Mouse (Mus musculus): ENCODE results near the gene Nasp. TPM values are rescaled to one million over a fixed set of nuclear protein-coding genes. Genes with fewer than 3 reads are reported as not detected.

Gene Nasp
- polyA plus RNA-seq, 1 experiment from 2014 or later = 47.9 TPM

- Histone ChIP-seq H3K79me2 (ENCODE audit: inconsistent target) (peaks cover 76% of the 10 kb centered on the region), H3K27ac (peak overlapping the region; percentile 98), H3K36me3 (ENCODE audit: inconsistent target) (no peaks in the 10 kb centered on the region), H3K4me3 (ENCODE audit: inconsistent target) (peak overlapping the region; percentile 76)
- 8% methylated on average over 6 of the region's 6 CpGs for whole genome bisulfite sequencing (ENCODE audit: missing documents)
These were observed 24.0 kb upstream of the Nasp start for GRCm38 (mm10) chr4:116651797-116652135.

GRCm38 (mm10) chr4:116650924-116651796 lies 23.4 kb upstream of the Nasp start, which contains the start of gene Akr1a1:
Gene Akr1a1, minus strand, starts transcription at chr4:116651680.
- H3K27ac ChIP-seq = peak within 1 kb of the TSS; percentile 98
- H3K4me3 ChIP-seq (ENCODE audit: inconsistent target) = peak within 1 kb of the TSS; percentile 76
- no peaks in the 10 kb centered on the region for H3K36me3 ChIP-seq (ENCODE audit: inconsistent target)
- H3K79me2 ChIP-seq (ENCODE audit: inconsistent target) = peaks cover 82% of the 10 kb centered on the region
- 1% methylated on average over 36 of the region's 39 CpGs for WGBS (ENCODE audit: missing documents)

DNA sequence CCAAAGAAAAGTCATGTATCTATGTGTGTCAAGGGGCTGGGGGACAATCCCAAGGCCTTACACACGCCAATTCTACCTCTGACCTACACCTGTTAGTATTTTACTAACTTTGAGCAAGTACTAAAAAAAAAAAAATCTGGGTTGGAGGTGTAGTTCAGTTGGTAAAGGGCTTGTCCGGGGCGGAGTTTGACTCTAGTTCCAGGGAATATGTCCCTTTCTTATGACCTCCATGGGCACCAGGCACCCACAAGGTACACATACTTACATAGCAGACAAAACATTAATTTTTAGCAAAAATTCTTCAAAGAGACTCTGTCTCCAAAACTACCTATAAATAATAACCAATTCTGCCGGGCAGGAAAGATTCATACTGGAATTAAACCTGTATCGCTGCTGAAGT lies 22.6 kb upstream of the Nasp start:
- Histone ChIP-seq H3K4me3 (ENCODE audit: inconsistent target) (peak overlapping the region; percentile 76), H3K27ac (peak overlapping the region; percentile 98), H3K79me2 (ENCODE audit: inconsistent target) (peaks cover 90% of the 10 kb centered on the region), H3K36me3 (ENCODE audit: inconsistent target) (peaks cover 7% of the 10 kb centered on the region; the same call in 1 of the 2 replicates)
- WGBS (ENCODE audit: missing documents) = 29% methylated on average over 4 of the region's 5 CpGs

- Histone ChIP-seq H3K36me3 (ENCODE audit: inconsistent target) (peaks cover 16% of the 10 kb centered on the region; the same call in 1 of the 2 replicates), H3K79me2 (ENCODE audit: inconsistent target) (peaks cover 99% of the 10 kb centered on the region), H3K27ac (peak overlapping the region; percentile 98), H3K4me3 (ENCODE audit: inconsistent target) (peak overlapping the region; percentile 76)
- WGBS (ENCODE audit: missing documents) = 92% methylated on average over 2 of the region's 2 CpGs
These were observed 21.7 kb upstream of the Nasp start for GRCm38 (mm10) chr4:116649411-116649810.

- peaks cover 100% of the 10 kb centered on the region for H3K79me2 ChIP-seq (ENCODE audit: inconsistent target)
- H3K27ac ChIP-seq = peak overlapping the region; percentile 98
- no peak overlapping the region for H3K4me3 ChIP-seq (ENCODE audit: inconsistent target)
- WGBS (ENCODE audit: missing documents) = 97% methylated on average over 7 of the region's 7 CpGs
- peaks cover 50% of the 10 kb centered on the region for H3K36me3 ChIP-seq (ENCODE audit: inconsistent target)
These were observed 17.9 kb upstream of the Nasp start for GRCm38 (mm10) chr4:116645624-116646023.

- H3K79me2 ChIP-seq (ENCODE audit: inconsistent target) = peaks cover 100% of the 10 kb centered on the region
- H3K36me3 ChIP-seq (ENCODE audit: inconsistent target) = peaks cover 63% of the 10 kb centered on the region
- no peak overlapping the region for H3K4me3 ChIP-seq (ENCODE audit: inconsistent target)
- H3K27ac ChIP-seq = no peak overlapping the region
- WGBS (ENCODE audit: missing documents) = 64% methylated on average over 6 of the region's 6 CpGs
These were observed 16.6 kb upstream of the Nasp start for GRCm38 (mm10) chr4:116644326-116644725.

DNA sequence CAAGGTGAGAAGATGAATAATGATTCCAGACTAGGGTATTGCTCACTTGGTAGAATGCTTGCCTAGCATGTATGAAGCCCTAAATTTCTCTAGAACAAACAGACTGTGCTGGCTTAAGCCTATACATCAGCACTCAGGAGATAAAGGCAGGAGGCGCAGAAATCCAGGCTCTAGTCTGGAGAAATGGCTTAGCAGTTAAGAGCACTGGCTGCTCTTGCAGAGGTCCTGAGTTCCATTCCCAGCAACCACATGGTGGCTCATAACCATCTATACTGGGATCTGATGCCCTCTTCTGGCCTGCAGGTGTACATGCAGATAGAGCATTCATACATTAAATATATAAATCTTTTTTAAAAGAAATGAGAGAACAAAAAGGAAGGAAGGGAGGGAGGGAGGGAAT lies 14.3 kb upstream of the Nasp start:
- WGBS (ENCODE audit: missing documents) = 100% methylated on average over 1 of the region's 1 CpGs
- H3K4me3 ChIP-seq (ENCODE audit: inconsistent target) = no peak overlapping the region
- peaks cover 82% of the 10 kb centered on the region for H3K36me3 ChIP-seq (ENCODE audit: inconsistent target)
- no peak overlapping the region for H3K27ac ChIP-seq
- H3K79me2 ChIP-seq (ENCODE audit: inconsistent target) = peaks cover 77% of the 10 kb centered on the region

- Histone ChIP-seq H3K79me2 (ENCODE audit: inconsistent target) (peaks cover 45% of the 10 kb centered on the region), H3K36me3 (ENCODE audit: inconsistent target) (peaks cover 85% of the 10 kb centered on the region), H3K4me3 (ENCODE audit: inconsistent target) (no peak overlapping the region), H3K27ac (no peak overlapping the region)
- 97% methylated on average over 6 of the region's 6 CpGs for WGBS (ENCODE audit: missing documents)
These were observed 11.1 kb upstream of the Nasp start for GRCm38 (mm10) chr4:116638821-116639220.

DNA sequence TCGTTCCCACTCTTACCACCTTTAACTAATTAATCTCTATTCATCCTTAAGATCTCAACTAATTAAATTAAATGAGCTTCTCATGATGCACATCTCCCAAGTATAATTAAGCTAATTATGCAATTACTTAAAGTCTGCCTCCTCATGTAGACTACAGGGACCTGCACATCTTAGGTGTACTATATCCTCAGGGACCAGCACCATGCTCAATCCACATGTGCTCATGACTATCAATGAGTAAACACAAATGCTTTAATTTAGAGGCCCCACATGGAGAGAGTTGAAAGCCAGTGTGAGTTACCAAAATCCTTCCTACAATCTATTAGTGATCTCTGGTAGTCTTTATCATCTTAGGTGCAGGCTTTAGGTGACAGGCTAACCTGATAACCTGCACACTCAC lies 7.5 kb upstream of the Nasp start:
- Histone ChIP-seq H3K27ac (no peak overlapping the region), H3K36me3 (ENCODE audit: inconsistent target) (peaks cover 52% of the 10 kb centered on the region), H3K4me3 (ENCODE audit: inconsistent target) (no peak overlapping the region), H3K79me2 (ENCODE audit: inconsistent target) (peaks cover 8% of the 10 kb centered on the region; the same call in 1 of the 2 replicates)
- 100% methylated on average over 1 of the region's 1 CpGs for WGBS (ENCODE audit: missing documents)

GRCm38 (mm10) chr4:116627359-116627716 lies 403 bp downstream of the Nasp start:
- Histone ChIP-seq H3K79me2 (ENCODE audit: inconsistent target) (peaks cover 43% of the 10 kb centered on the region), H3K4me3 (ENCODE audit: inconsistent target) (peak overlapping the region; percentile 80), H3K27ac (peak overlapping the region; percentile 61), H3K36me3 (ENCODE audit: inconsistent target) (no peaks in the 10 kb centered on the region)
- 0% methylated on average over 13 of the region's 13 CpGs for WGBS (ENCODE audit: missing documents)

DNA sequence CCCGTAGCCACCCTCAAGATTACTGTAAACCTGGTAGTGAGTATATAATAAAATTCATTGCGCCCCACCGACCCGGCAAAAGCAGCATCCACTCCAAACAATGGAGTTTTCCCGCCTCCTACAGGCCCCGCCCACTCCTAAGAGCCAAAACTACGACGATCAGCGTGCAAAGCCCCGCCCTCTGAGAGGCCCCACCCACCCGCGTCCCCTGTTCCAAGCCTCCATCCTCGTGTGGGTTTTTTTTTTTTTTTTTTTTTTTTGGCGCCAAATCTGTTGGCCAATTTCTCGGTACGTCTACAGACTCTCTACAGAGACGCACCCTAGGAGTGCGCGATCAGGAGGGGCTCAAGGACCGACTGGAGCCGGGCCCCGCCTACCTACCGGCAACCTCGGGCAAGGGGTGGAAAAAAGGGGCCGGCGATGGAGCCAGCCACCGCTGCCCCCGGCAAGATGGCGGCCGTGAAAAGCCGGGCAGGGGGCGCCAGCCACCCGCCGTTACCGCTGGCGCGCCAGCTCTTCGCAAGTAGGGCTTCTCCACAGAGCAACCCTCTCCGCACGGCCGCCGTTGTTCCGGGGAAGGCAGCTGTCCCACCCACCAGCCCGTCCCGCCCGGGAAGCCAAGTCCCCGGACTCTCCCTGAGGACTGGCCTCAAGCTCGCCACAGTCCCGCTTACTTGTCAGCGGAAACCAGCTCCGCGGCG lies 933 bp downstream of the Nasp start:
- under 1% methylated on average over 49 of the region's 53 CpGs for WGBS (ENCODE audit: missing documents)
- Histone ChIP-seq H3K27ac (peak overlapping the region; percentile 61), H3K36me3 (ENCODE audit: inconsistent target) (0 out of 2 replicates have a peak, but pooled peaks cover under 1% of the 10 kb centered on the region), H3K4me3 (ENCODE audit: inconsistent target) (peak overlapping the region; percentile 80), H3K79me2 (ENCODE audit: inconsistent target) (peaks cover 48% of the 10 kb centered on the region)

DNA sequence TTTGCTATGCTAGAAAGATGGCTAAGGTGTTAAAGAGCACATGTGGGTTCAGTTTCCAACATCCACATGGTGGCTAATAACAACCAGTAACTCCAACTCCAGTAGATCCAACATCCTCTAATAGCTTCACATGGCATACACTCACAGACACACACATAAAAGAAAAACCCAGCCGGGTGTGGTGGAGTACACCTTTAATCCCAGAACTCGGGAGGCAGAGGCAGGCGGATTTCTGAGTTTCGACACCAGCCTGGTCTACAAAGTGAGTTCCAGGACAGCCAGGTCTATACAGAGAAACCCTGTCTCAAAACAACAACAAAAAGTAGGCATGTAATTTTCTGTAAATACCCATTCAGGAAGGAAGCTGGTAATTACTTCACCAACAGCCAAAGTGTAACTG lies 2.9 kb downstream of the Nasp start:
- H3K4me3 ChIP-seq (ENCODE audit: inconsistent target) = no peak overlapping the region
- peaks cover 17% of the 10 kb centered on the region; the same call in 1 of the 2 replicates for H3K36me3 ChIP-seq (ENCODE audit: inconsistent target)

DNA sequence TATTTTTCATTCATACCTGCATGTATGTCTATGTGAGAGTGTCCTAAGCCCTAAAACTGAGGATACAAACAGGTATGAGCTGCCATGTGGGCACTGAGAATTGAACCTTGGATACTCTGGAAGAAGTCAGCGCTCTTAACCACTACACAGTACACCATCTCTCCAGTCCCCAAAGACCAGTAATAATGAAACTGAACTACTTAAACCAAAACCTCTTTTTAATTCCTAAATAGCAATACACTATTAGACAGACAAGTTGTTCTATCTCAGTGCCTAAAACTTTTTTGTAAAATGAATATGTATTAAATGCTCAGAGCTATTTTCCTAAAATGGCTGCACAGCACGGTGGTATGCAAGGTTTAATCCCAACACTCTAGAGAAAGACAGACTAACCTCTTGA lies 12.5 kb downstream of the Nasp start:
- H3K36me3 ChIP-seq (ENCODE audit: inconsistent target) = peaks cover 34% of the 10 kb centered on the region
- WGBS (ENCODE audit: missing documents) = 100% methylated on average over 2 of the region's 2 CpGs
- no peak overlapping the region for H3K27ac ChIP-seq

More for the DNA sequence above, 2.9 kb downstream of the Nasp start:
- Histone ChIP-seq H3K79me2 (ENCODE audit: inconsistent target) (peaks cover 68% of the 10 kb centered on the region), H3K27ac (no peak overlapping the region)
- 90% methylated on average over 4 of the region's 4 CpGs for WGBS (ENCODE audit: missing documents)

GRCm38 (mm10) chr4:116612621-116613020 lies 15.1 kb downstream of the Nasp start:
- Histone ChIP-seq H3K36me3 (ENCODE audit: inconsistent target) (peaks cover 28% of the 10 kb centered on the region), H3K4me3 (ENCODE audit: inconsistent target) (no peak overlapping the region), H3K27ac (no peak overlapping the region), H3K79me2 (ENCODE audit: inconsistent target) (peaks cover 51% of the 10 kb centered on the region; the same call in 1 of the 2 replicates)
- WGBS (ENCODE audit: missing documents) = 94% methylated on average over 2 of the region's 2 CpGs

More for the DNA sequence above, 12.5 kb downstream of the Nasp start:
- peaks cover 62% of the 10 kb centered on the region for H3K79me2 ChIP-seq (ENCODE audit: inconsistent target)
- H3K4me3 ChIP-seq (ENCODE audit: inconsistent target) = no peak overlapping the region
